Mouse (Mus musculus): ENCODE results near the gene Irak1bp1.

Irak1bp1 gene

GRCm38 (mm10) chr9:82829007-82829689 is at the start of gene Irak1bp1:
Gene Irak1bp1 (plus strand): TSS chr9:82829540.
- in situ Hi-C loops (cut with MboI, MseI), result no loop called here

DNA sequence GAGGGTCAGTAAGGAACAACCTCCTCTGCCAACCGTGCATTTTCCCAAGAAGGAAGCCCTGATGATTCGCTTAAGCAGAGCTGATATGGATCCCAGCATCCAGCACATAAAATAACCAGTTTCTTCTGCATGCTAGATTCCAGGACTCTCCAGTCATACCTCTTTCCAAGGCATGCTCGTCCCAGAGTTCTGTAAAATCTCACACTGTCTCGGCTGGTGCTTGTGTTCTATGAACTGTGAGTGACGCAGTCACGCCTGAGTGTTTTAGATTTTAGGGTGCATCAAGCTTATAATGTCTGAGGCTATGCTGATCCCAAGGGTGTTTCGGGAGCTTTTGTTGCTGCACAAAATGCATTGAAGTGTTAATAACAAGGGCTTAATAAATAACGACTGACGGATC is 41.0 kb upstream of the Irak1bp1 start:
- in situ Hi-C loops (cut with MboI, MseI), result no loop called here

DNA sequence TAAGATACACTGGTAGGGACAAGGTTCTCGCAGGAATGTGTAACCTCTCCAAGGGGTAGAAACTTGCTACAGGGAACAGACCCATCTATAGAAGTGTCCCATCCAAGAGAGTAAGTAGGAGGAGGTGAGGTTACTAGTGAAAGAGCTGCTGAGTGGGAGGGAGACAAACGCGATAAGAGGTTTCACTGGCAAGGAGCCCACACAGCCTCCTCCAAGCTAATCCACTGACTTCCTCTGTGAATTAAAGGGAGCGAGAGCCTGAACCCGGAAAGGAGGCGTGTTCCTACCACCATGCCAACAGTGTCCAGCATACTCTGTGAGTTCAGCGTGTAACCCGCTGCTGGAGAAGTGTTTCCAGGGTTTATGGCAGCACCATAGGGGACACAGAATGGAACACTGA is 29.0 kb upstream of the Irak1bp1 start:
- in situ Hi-C loops (cut with MboI, MseI), result loop anchor here (25.0 kb wide), 2 partner anchors 938 to 1163 kb away; partner anchors contain the start of genes Htr1b and Mei4

DNA sequence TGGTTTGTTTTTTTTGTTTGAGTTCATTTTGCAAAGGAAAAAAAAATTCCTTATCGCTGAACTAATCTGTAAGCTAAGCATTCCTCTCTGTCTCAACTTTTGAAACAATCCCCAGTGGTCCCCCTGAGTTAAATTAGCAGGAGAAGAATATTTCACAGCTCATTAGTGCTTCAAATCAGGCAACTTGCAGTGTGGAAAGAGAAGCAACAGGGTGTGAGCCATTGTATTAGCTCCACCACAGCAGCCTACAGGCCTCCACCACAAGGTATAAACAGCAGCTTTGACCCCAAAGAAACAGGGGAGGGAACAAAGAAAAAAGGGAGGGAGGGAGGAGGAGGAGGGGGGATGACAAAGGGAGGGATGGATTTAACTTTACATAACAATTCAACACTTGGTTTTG is 22.2 kb upstream of the Irak1bp1 start:
- in situ Hi-C loops (cut with MboI, MseI), result loop anchor here (25.0 kb wide), 2 partner anchors 945 to 1170 kb away; partner anchors contain the start of genes Htr1b and Mei4

GRCm38 (mm10) chr9:82807635-82808034 is 21.7 kb upstream of the Irak1bp1 start:
- in situ Hi-C loops (cut with MboI, MseI), result loop anchor here (25.0 kb wide), 2 partner anchors 945 to 1170 kb away; partner anchors contain the start of genes Htr1b and Mei4

GRCm38 (mm10) chr9:82812172-82812963 is 17.0 kb upstream of the Irak1bp1 start:
- in situ Hi-C loops (cut with MboI, MseI), result loop anchor here (25.0 kb wide), 2 partner anchors 950 to 1175 kb away; partner anchors contain the start of genes Htr1b and Mei4

DNA sequence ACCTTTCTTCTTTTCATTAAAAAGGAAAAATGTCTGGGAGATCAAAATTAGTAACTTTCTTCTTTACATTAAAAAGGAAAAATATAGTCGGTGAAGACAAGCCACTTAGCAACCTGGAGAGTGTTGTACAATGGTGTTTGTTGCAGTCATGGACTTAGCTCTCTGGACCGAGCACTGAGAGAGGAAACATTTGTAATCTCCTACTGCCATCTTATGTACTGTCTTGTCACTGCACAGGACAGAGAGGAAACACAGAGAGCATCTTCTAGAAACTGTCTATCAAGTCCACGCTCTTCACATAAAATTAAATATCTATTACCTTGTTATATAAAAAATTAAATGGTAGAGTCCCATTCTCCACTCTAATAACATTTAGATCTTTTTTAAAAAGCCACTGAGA is 14.8 kb upstream of the Irak1bp1 start:
- in situ Hi-C loops (cut with MboI, MseI), result loop anchor here (25.0 kb wide), 2 partner anchors 952 to 1177 kb away; partner anchors contain the start of genes Htr1b and Mei4

DNA sequence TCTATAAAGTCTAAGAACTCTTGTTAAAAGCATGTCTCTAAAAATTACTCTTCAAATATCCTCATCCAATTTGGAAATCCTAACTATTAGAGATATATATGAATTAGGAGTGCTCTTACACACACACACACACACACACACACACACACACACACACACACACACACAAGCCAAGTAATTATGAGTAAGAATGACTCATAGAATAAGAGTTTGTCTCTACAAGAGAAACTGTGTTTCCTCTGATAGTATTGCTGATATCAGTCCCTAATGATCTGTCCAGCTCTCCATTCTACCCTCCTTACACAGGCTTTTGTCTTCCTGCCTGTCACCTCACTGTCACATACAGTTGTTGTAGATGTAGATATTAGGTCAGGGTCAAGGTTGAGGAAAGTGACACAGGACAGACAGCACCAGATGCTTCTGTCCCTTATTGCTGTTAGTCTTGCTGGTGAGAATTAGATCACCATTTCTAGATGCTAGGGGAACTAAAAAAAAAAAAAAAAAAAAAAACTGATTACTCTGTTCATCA is 14.0 kb upstream of the Irak1bp1 start:
- in situ Hi-C loops (cut with MboI, MseI), result loop anchor here (25.0 kb wide), 2 partner anchors 953 to 1178 kb away; partner anchors contain the start of genes Htr1b and Mei4

DNA sequence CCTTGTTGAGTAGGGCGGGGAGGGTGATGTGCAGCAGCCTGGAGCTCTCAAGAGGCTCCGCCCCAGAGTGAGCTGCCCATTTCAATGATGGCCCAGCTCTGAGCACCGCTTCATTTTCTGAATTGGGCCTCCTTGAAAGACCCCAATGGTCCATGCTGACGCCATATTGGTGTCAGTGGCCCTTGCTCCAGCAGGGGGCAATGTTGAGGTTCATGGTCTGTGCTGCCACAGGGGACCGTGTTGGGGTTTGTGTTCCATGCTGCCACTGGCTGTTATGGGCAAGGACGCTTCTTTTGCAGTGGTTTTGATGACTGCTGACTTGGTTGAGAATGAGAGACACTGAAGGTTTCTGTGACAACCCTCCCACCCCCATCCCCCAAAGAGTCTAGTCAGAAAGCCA is 2.9 kb upstream of the Irak1bp1 start:
- in situ Hi-C loops (cut with MboI, MseI), result no loop called here

DNA sequence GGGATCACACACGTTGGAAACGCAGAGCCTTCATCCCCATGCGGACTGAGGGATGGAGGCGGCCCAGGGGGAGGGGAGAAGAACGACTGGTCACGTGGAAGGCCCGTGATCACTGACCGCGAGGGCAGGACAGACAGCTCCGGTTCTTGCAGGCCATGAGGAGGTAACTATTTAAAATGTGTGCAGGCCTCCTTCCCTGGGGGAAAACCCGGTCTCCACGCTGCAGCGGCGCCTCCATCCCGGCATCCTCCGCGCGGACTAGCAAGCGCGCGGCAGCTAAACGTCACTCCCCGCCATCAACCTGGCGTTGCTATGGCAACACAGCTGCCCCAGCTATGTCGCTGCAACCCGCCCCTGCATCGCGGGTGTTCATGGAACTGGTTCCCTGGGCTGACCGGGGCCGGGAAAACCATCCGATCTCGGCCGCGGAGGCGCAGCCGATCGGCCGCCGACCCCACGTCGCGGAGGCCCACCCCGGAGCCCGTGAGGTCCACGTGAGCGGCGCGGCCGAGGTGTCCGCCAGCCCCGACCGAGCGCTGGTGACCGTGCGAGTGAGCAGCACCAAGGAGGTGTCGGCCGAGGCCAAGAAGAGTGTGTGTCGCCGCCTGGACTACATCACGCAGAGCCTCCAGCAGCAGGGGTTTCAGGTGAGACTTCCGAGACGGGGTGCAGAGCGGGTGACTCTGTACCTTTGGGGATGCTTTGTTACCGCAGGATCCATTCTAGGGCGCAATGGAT is 522 bp downstream of the Irak1bp1 start:
- in situ Hi-C loops (cut with MboI, MseI), result no loop called here

DNA sequence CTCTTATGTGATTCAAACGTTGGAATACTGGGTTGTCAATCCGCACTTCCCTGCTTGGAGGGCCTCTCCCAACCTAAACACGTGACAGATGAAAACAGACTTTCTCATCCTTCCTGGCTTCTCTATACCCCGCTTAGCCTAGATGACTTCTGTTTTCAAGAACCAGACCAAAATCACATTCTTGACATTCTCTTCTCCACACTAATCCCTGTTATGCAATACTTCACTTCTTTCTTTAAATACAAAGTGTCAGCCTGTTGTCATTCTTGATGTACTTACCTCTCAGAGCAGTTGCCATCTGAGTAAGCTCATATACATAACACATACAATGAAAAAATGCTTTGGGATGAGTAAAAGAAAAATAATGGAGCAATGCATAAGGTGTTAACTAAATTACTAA is 2.6 kb downstream of the Irak1bp1 start:
- in situ Hi-C loops (cut with MboI, MseI), result no loop called here

GRCm38 (mm10) chr9:82835921-82836320 is 6.6 kb downstream of the Irak1bp1 start:
- in situ Hi-C loops (cut with MboI, MseI), result no loop called here

- in situ Hi-C loops (cut with MboI, MseI), result no loop called here
Observed at GRCm38 (mm10) chr9:82842671-82843070, 13.3 kb downstream of the Irak1bp1 start.

GRCm38 (mm10) chr9:82854040-82854439 is 24.7 kb downstream of the Irak1bp1 start:
- in situ Hi-C loops (cut with MboI, MseI), result no loop called here

- in situ Hi-C loops (cut with MboI, MseI), result no loop called here
Observed at GRCm38 (mm10) chr9:82854973-82855614, 25.8 kb downstream of the Irak1bp1 start.

DNA sequence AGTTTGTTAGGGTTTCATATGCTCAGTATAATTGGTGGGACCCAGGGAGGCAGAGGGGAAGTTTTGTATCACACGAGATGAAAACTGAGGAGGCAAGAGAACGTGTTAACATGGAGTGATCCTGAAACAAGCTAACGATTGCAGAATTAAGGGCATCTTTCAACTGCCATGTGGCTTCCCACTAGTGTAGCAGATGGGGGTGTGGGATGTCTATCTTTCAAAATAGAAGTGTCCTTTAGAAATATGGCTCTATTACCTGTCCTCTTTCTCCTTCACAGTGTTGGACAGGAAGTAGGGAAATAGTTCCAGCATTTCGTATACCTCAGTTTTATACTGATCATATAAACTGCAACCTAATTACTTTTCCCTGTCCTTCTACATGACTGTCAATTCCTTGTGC is 26.9 kb downstream of the Irak1bp1 start:
- in situ Hi-C loops (cut with MboI, MseI), result no loop called here

- in situ Hi-C loops (cut with MboI, MseI), result no loop called here
Observed at GRCm38 (mm10) chr9:82860805-82861204, 31.5 kb downstream of the Irak1bp1 start.

DNA sequence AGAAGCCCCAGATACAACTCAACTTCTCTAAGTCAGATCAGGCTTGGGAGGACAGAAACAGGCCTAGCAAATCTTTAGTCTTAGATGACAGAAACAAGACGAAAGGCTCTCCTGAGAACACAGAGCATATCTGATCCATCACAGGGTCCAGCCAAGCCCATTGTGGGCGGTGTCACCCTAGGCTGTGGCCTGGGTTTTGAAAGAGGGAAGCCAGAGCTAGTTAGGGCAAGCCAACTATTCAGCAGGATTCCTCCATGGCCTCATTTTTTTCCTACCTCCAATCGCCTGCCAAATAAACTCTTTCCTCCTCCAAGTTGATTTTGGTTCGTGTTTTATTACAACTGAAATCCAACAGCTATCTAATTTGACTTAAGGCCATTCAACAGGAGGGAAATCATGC is 32.0 kb downstream of the Irak1bp1 start:
- in situ Hi-C loops (cut with MboI, MseI), result no loop called here

GRCm38 (mm10) chr9:82861775-82862430 is 32.6 kb downstream of the Irak1bp1 start:
- in situ Hi-C loops (cut with MboI, MseI), result no loop called here

GRCm38 (mm10) chr9:82866121-82866520 is 36.8 kb downstream of the Irak1bp1 start:
- in situ Hi-C loops (cut with MboI, MseI), result no loop called here

GRCm38 (mm10) chr9:82867698-82868097 is 38.4 kb downstream of the Irak1bp1 start:
- in situ Hi-C loops (cut with MboI, MseI), result no loop called here

Data from T-helper 1 cell (primary cell).